Mouse (Mus musculus): Measurements from ENCODE around the gene Mark1.

GRCm38 (mm10) chr1:184862636-184863035, 136.7 kb downstream of the Mark1 start:
- TF ChIP-seq POLR2A (IDR thresholded peaks at IDR 0.05; ENCODE audit: low read depth, low read length), result no peak
- no peak for TF ChIP-seq CTCF (IDR thresholded peaks at IDR 0.05; ENCODE audit: borderline replicate concordance, insufficient read depth, low read length)

All from embryonic fibroblast, embryonic 13.5 days (primary cell).